ENCODE assay signal across 8 mouse cellular contexts in the genomic region with DNA sequence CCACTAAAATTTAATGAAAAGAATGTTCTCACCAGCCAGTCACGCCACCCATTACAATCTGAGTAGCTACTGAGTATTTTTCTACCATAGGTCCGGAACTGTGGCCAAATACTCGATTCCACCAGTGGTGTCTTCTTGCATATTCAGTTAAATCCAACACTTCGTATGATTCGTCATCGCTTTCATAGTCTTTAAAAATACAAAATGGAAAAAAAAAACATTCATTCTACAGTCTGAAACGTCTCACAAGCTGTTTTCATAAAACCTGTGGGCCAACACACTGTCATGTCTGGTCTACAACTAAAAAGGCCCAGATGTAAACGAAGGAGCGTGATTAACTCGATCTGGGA. TPM values are rescaled to one million over a fixed set of nuclear protein-coding genes. Genes with fewer than 3 reads are reported as not detected.
A peak's percentile ranks its signal among the peaks of the same experiment; 100 is the strongest.
DNase-seq lines count a peak whose midpoint lies in the region; ATAC-seq and TF ChIP-seq lines count a peak whose summit lies in the region.

No protein-coding gene starts in this region.

- H3K79me2 ChIP-seq in C2C12 (ENCODE audit: control insufficient read depth, insufficient read depth) = no peaks in the 10 kb centered on the region

- peak overlapping the region; percentile 63 for H3ac ChIP-seq in C2C12 (ENCODE audit: control insufficient read depth, insufficient read length, low read depth)

- H3K9me3 ChIP-seq in forebrain, embryonic 13.5 days (replicated peaks) = no peaks in the 10 kb centered on the region
- H3K9me3 ChIP-seq in liver, embryonic 14.5 days (ENCODE audit: control insufficient read depth, low read length) = no peaks in the 10 kb centered on the region

- no peak for DNase-seq in frontal cortex, postnatal 36 days (ENCODE audit: low spot score in 2 of 2)
- no peak for DNase-seq in liver, embryonic 14.5 days (ENCODE audit: low read depth in 3 of 3, low spot score in 3 of 3)
- DNase-seq in cerebellum, adult 8-10 months = no peak
- DNase-seq in left cerebral cortex, postnatal 4 days = no peak

- intact Hi-C loops in left cerebral cortex, postnatal 4 days (cut with DNase I) = no loop called here

- TF ChIP-seq EP300 in liver, embryonic 14.5 days (IDR thresholded peaks at IDR 0.05; ENCODE audit: low read depth) = no peak

- H3K4me2 ChIP-seq in forebrain, embryonic 13.5 days = peak overlapping the region; percentile 55
- H3K4me2 ChIP-seq in liver, embryonic 14.5 days (ENCODE audit: low read depth) = peak overlapping the region; percentile 62

- H3K4me3 ChIP-seq in C2C12 (ENCODE audit: insufficient read depth, poor library complexity, severe bottlenecking) = peak overlapping the region; percentile 36
- H3K4me3 ChIP-seq in forebrain, embryonic 13.5 days = peak overlapping the region; percentile 47
- H3K4me3 ChIP-seq in liver, embryonic 14.5 days (ENCODE audit: insufficient read depth in 1 of 2, low read depth in 2 of 2, low read length in 2 of 2) = peak overlapping the region; percentile 66 to 96

- peak overlapping the region; percentile 63 for H3K9ac ChIP-seq in forebrain, embryonic 13.5 days
- H3K9ac ChIP-seq in liver, embryonic 14.5 days (replicated peaks) = peak overlapping the region; percentile 55

- ATAC-seq in frontal cortex, adult (ENCODE audit: low TSS enrichment) = peak; percentile 36
- no peak for ATAC-seq in forebrain, embryonic 13.5 days
- no peak for ATAC-seq in liver, embryonic 14.5 days (ENCODE audit: insufficient read depth)
- ATAC-seq in erythroid progenitor cell, adult 5-6 weeks (replicated peaks; ENCODE audit: low FRiP score, poor library complexity, severe bottlenecking) = no peak

- H3K36me3 ChIP-seq in C2C12 (ENCODE audit: control insufficient read depth, insufficient read depth) = no peaks in the 10 kb centered on the region
- H3K36me3 ChIP-seq in forebrain, embryonic 13.5 days (ENCODE audit: poor library complexity, severe bottlenecking) = no peaks in the 10 kb centered on the region
- no peaks in the 10 kb centered on the region for H3K36me3 ChIP-seq in liver, embryonic 14.5 days (replicated peaks; ENCODE audit: control insufficient read depth, insufficient read depth, low read depth)

- TF ChIP-seq CTCF in C2C12 (IDR thresholded peaks at IDR 0.05; ENCODE audit: control insufficient read depth, insufficient read depth, insufficient read length) = no peak
- no peak for TF ChIP-seq CTCF in liver, embryonic 14.5 days (IDR thresholded peaks at IDR 0.05; ENCODE audit: low read depth)

- 21% methylated on average over 10 of the region's 10 CpGs for WGBS in forebrain, embryonic 13.5 days
- 32% methylated on average over 10 of the region's 10 CpGs for WGBS in liver, embryonic 14.5 days (ENCODE audit: insufficient replicate concordance)

- H3K4me1 ChIP-seq in forebrain, embryonic 13.5 days = peaks cover 4% of the 10 kb centered on the region; the same call in 1 of the 2 replicates
- no peaks in the 10 kb centered on the region for H3K4me1 ChIP-seq in liver, embryonic 14.5 days (replicated peaks; ENCODE audit: control insufficient read depth in 2 of 2, insufficient read depth in 2 of 2, low read length in 1 of 2)

- H3K79me3 ChIP-seq in C2C12 (ENCODE audit: low read depth) = peaks cover 3% of the 10 kb centered on the region

- peak overlapping the region; percentile 85 for H3K27ac ChIP-seq in forebrain, embryonic 13.5 days
- H3K27ac ChIP-seq in liver, embryonic 14.5 days = no peak overlapping the region

- no peaks in the 10 kb centered on the region for H3K27me3 ChIP-seq in C2C12 (ENCODE audit: control insufficient read depth, insufficient read depth, insufficient read length)
- no peaks in the 10 kb centered on the region for H3K27me3 ChIP-seq in forebrain, embryonic 13.5 days
- no peaks in the 10 kb centered on the region for H3K27me3 ChIP-seq in liver, embryonic 14.5 days (ENCODE audit: control insufficient read depth, insufficient read depth, low read length)

TF ChIP-seq in C2C12, 6 proteins besides CTCF, POLR2A, EP300 and RAD21:
- TF ChIP-seq MYOD1 (IDR thresholded peaks at IDR 0.05; ENCODE audit: control insufficient read depth, insufficient read length, low read depth) (no peak), FOSL1 (IDR thresholded peaks at IDR 0.05; ENCODE audit: insufficient read depth, low read length, poor library complexity, severe bottlenecking) (no peak), CEBPB (IDR thresholded peaks at IDR 0.05; ENCODE audit: low read depth) (no peak), MYOG (IDR thresholded peaks at IDR 0.05; ENCODE audit: control insufficient read depth, extremely low read depth, insufficient read length) (no peak), USF1 (IDR thresholded peaks at IDR 0.05; ENCODE audit: low read depth) (no peak), MAX (IDR thresholded peaks at IDR 0.05) (no peak)

RNA-seq across cellular contexts. Expression of gene Fundc1, which starts 0.9 kb away (rescaled TPM):
- 8.4 TPM for polyA plus RNA-seq in C2C12 (2012; fragmentation: generic; extraction: Trizol)
- polyA plus RNA-seq in forebrain, embryonic 13.5 days (2015; fragmentation: Nextera tagmentation; extraction: Ambion mirVana) = 65.4 and 69.3 TPM in 2 replicates
- 4.4 and 6.0 TPM in 2 replicates for polyA plus RNA-seq in liver, embryonic 14.5 days (2012; rRNA removed)
- 14.8 and 18.2 TPM in 2 replicates for polyA plus RNA-seq in liver, embryonic 14.5 days (2014; fragmentation: Nextera tagmentation; extraction: Ambion mirVana)
- 9.2 and 10.1 TPM in 2 replicates for total RNA-seq in erythroid progenitor cell, adult 5-6 weeks (2015; ENCODE audit: low replicate concordance)
- 6.3 and 15.7 TPM in 2 replicates for total RNA-seq in erythroid progenitor cell, adult 5-6 weeks (2017; ENCODE audit: low replicate concordance)
- 10 to 100 TPM; 24.7 to 25.7 TPM for total RNA-seq in left cerebral cortex, postnatal 4 days (2021)
